Mouse (Mus musculus): Measurements from ENCODE around the gene Mtor. TPM values are rescaled to one million over a fixed set of nuclear protein-coding genes. Genes with fewer than 3 reads are reported as not detected.

The Mtor gene
- total RNA-seq, 2 experiments from 2014 or later = 26.3 to 30.6 TPM

GRCm38 (mm10) chr4:148596731-148597130 lies 148.3 kb downstream of the Mtor start:
- DNase-seq = no peak

- no peak for DNase-seq
These were observed 150.4 kb downstream of the Mtor start for GRCm38 (mm10) chr4:148598826-148599225.

- no peak for DNase-seq
These were observed 151.9 kb downstream of the Mtor start for GRCm38 (mm10) chr4:148600316-148600715.

- DNase-seq = no peak
These were observed 153.5 kb downstream of the Mtor start for GRCm38 (mm10) chr4:148601871-148602270.

GRCm38 (mm10) chr4:148602357-148603120 lies 154.1 kb downstream of the Mtor start, which contains the start of gene Masp2:
Gene Masp2, plus strand, starts transcription at chr4:148602554.
- no peak for DNase-seq

- no peak for DNase-seq
These were observed 155.1 kb downstream of the Mtor start for GRCm38 (mm10) chr4:148603376-148604139.

- DNase-seq = no peak
These were observed 155.7 kb downstream of the Mtor start for GRCm38 (mm10) chr4:148604141-148604540.

- peak; percentile 67 for DNase-seq
These were observed 156.2 kb downstream of the Mtor start for GRCm38 (mm10) chr4:148604541-148605165.

Other genes with a start within 250 kb of the Mtor start
- gene Disp3, start 160.6 kb upstream of the Mtor start, total RNA-seq (2021) = under 1 TPM; 0.07 to 0.29 TPM
- gene Ubiad1, start 3.8 kb upstream of the Mtor start, total RNA-seq (2021) = 1 to 10 TPM; 7.5 to 9.2 TPM
- 10 to 100 TPM in 1 of 2 experiments, 1 to 10 TPM in 1; 3.8 to 24.4 TPM for gene Angptl7, start 51.8 kb downstream of the Mtor start, total RNA-seq (2021)
- 10 to 100 TPM; 27.0 to 32.7 TPM for gene Exosc10, start 109.8 kb downstream of the Mtor start, total RNA-seq (2021)
- 10 to 100 TPM; 25.4 to 32.8 TPM for gene Srm, start 142.9 kb downstream of the Mtor start, total RNA-seq (2021)
- under 1 TPM; 0.16 to 0.54 TPM for gene Masp2, start 153.9 kb downstream of the Mtor start, total RNA-seq (2021)
- 100 to 1,000 TPM; 130 to 172 TPM for gene Tardbp, start 178.4 kb downstream of the Mtor start, total RNA-seq (2021)
- gene Gm572, start 194.7 kb downstream of the Mtor start, total RNA-seq (2021) = 1 to 10 TPM; 6.9 to 8.6 TPM